Mouse (Mus musculus) lung, adult 2 months (tissue): ENCODE measurements around the gene Tsc22d3.

Source experiments
- CTCF ChIP-seq: fragments of 200-500 bp; IDR thresholded peaks from 2 replicates; pipeline ENCODE4 v1.5.1; 2011; ENCODE audit warnings: mild to moderate bottlenecking, low read length, control low read depth; ENCODE audit not compliant: insufficient read depth
- POLR2A ChIP-seq: fragments of 200-500 bp; IDR thresholded peaks from 2 replicates; pipeline ENCODE4 v1.6.1; 2011; ENCODE audit warnings: low read depth, mild to moderate bottlenecking, control low read depth, low read length, borderline replicate concordance; ENCODE audit errors: extremely low read depth

- no peak for TF ChIP-seq CTCF
- TF ChIP-seq POLR2A = no peak
These were observed 45.0 kb downstream of the Tsc22d3 start for GRCm38 (mm10) chrX:140555423-140555822.
